23 mouse cellular contexts compared by ENCODE assay signal in genomic region chr19:55376331-55376730, GRCm38 (mm10).
DNase-seq lines count a peak whose midpoint lies in the region; ATAC-seq and TF ChIP-seq lines count a peak whose summit lies in the region.
"Had no signal": no experiment of that assay in that cellular context is flagged by ENCODE, and none has a peak within 500 bp of the region (broad histone marks: within the 10 kb centered on the region; RNA-seq: fewer than 3 reads in every experiment).

No protein-coding gene starts in this region.

- H3K4me1 ChIP-seq in forebrain, embryonic 13.5 days = peaks cover 35% of the 10 kb centered on the region
- H3K4me1 ChIP-seq in forebrain, embryonic 10.5 days = peaks cover 36% of the 10 kb centered on the region
- H3K4me1 ChIP-seq in neural tube, embryonic 13.5 days (replicated peaks) = peaks cover 33% of the 10 kb centered on the region
- peaks cover 10% of the 10 kb centered on the region for H3K4me1 ChIP-seq in forebrain, embryonic 16.5 days (replicated peaks; ENCODE audit: control insufficient read depth, insufficient read depth, low read length)
- H3K4me1 ChIP-seq in midbrain, embryonic 16.5 days (ENCODE audit: control insufficient read depth, insufficient read depth, low read length) = peaks cover 19% of the 10 kb centered on the region
- no peaks in the 10 kb centered on the region for H3K4me1 ChIP-seq in hindbrain, postnatal 0 days (ENCODE audit: insufficient read depth, low read length)

- DNase-seq in forebrain, embryonic 10.5 days (ENCODE audit: extremely low spot score, low spot score) = no peak
- DNase-seq in neural tube, embryonic 10.5 days (ENCODE audit: extremely low spot score, low spot score) = no peak
- DNase-seq in hindbrain, postnatal 0 days (ENCODE audit: low spot score) = no peak
- no peak for DNase-seq in thymus, postnatal 10 days (ENCODE audit: low spot score in 2 of 2)
- DNase-seq: cerebellum, adult 18-20 months; cerebellum, postnatal 25 days; gastrocnemius, postnatal 10 days; heart, adult 11 months; kidney, postnatal 25 days; right cerebral cortex, postnatal 4 days; thymus, postnatal 4 days had no signal

- 25% methylated on average over 6 of the region's 6 CpGs for WGBS in forebrain, embryonic 13.5 days
- 72% methylated on average over 6 of the region's 6 CpGs for WGBS in forebrain, embryonic 10.5 days
- 40% methylated on average over 6 of the region's 6 CpGs for WGBS in neural tube, embryonic 13.5 days
- 13% methylated on average over 6 of the region's 6 CpGs for WGBS in forebrain, embryonic 16.5 days
- WGBS in midbrain, embryonic 16.5 days = 38% methylated on average over 6 of the region's 6 CpGs
- 52% methylated on average over 6 of the region's 6 CpGs for WGBS in hindbrain, postnatal 0 days

- H3K9me3 ChIP-seq in forebrain, embryonic 13.5 days (replicated peaks) = no peaks in the 10 kb centered on the region
- no peaks in the 10 kb centered on the region for H3K9me3 ChIP-seq in forebrain, embryonic 10.5 days
- H3K9me3 ChIP-seq in neural tube, embryonic 13.5 days = no peaks in the 10 kb centered on the region
- H3K9me3 ChIP-seq in forebrain, embryonic 16.5 days (ENCODE audit: control insufficient read depth, low read length) = no peaks in the 10 kb centered on the region
- H3K9me3 ChIP-seq in midbrain, embryonic 16.5 days (replicated peaks; ENCODE audit: control insufficient read depth, low read length, poor library complexity, severe bottlenecking) = no peaks in the 10 kb centered on the region
- H3K9me3 ChIP-seq in hindbrain, postnatal 0 days (ENCODE audit: low read length) = no peaks in the 10 kb centered on the region
- H3K9me3 ChIP-seq: hindbrain, embryonic 10.5 days; limb, embryonic 13.5 days; liver, embryonic 15.5 days had no signal

- H3K27me3 ChIP-seq in forebrain, embryonic 13.5 days = peaks cover 39% of the 10 kb centered on the region
- H3K27me3 ChIP-seq in forebrain, embryonic 10.5 days (ENCODE audit: poor library complexity, severe bottlenecking) = peaks cover 17% of the 10 kb centered on the region
- no peaks in the 10 kb centered on the region for H3K27me3 ChIP-seq in neural tube, embryonic 13.5 days
- peaks cover 13% of the 10 kb centered on the region for H3K27me3 ChIP-seq in forebrain, embryonic 16.5 days (replicated peaks; ENCODE audit: control insufficient read depth, insufficient read depth, low read length)
- no peaks in the 10 kb centered on the region for H3K27me3 ChIP-seq in midbrain, embryonic 16.5 days (ENCODE audit: control insufficient read depth, insufficient read depth, low read depth, low read length)
- H3K27me3 ChIP-seq in hindbrain, postnatal 0 days (ENCODE audit: insufficient read depth, low read length) = no peaks in the 10 kb centered on the region
- H3K27me3 ChIP-seq: limb, embryonic 13.5 days; liver, embryonic 15.5 days; Patski had no signal

- no peak overlapping the region for H3K4me2 ChIP-seq in forebrain, embryonic 13.5 days
- H3K4me2 ChIP-seq in neural tube, embryonic 13.5 days = no peak overlapping the region
- no peak overlapping the region for H3K4me2 ChIP-seq in forebrain, embryonic 16.5 days (ENCODE audit: low read length)
- H3K4me2 ChIP-seq in midbrain, embryonic 16.5 days (ENCODE audit: low read length) = no peak overlapping the region
- no peak overlapping the region for H3K4me2 ChIP-seq in hindbrain, postnatal 0 days (ENCODE audit: low read depth, low read length)
- H3K4me2 ChIP-seq: heart, embryonic 11.5 days; limb, embryonic 13.5 days; liver, embryonic 15.5 days had no signal

- peak; percentile 77 for ATAC-seq in forebrain, embryonic 13.5 days
- peak; percentile 43; the same call in 1 of the 2 replicates for ATAC-seq in neural tube, embryonic 13.5 days (ENCODE audit: low read depth)
- peak; percentile 83 for ATAC-seq in forebrain, embryonic 16.5 days
- ATAC-seq in midbrain, embryonic 16.5 days = no peak
- ATAC-seq in hindbrain, postnatal 0 days = no peak
- ATAC-seq: intestine, postnatal 0 days; Patski had no signal

- H3K27ac ChIP-seq in forebrain, embryonic 13.5 days = no peak overlapping the region
- H3K27ac ChIP-seq in forebrain, embryonic 10.5 days = no peak overlapping the region
- H3K27ac ChIP-seq in neural tube, embryonic 13.5 days (replicated peaks) = no peak overlapping the region
- no peak overlapping the region for H3K27ac ChIP-seq in forebrain, embryonic 16.5 days (ENCODE audit: low read length)
- peak overlapping the region; percentile 69; the same call in 1 of the 2 replicates for H3K27ac ChIP-seq in midbrain, embryonic 16.5 days (ENCODE audit: low read length)
- H3K27ac ChIP-seq in hindbrain, postnatal 0 days = no peak overlapping the region
- H3K27ac ChIP-seq: hindbrain, embryonic 10.5 days; layer of hippocampus, adult 2 months; limb, embryonic 13.5 days; liver, embryonic 15.5 days; macrophage had no signal

- no peak for TF ChIP-seq CTCF in hindbrain, postnatal 0 days (IDR thresholded peaks at IDR 0.05; ENCODE audit: low read depth)

- no peak overlapping the region for H3K4me3 ChIP-seq in forebrain, embryonic 13.5 days
- no peak overlapping the region for H3K4me3 ChIP-seq in forebrain, embryonic 10.5 days
- no peak overlapping the region for H3K4me3 ChIP-seq in neural tube, embryonic 13.5 days
- no peak overlapping the region for H3K4me3 ChIP-seq in forebrain, embryonic 16.5 days (replicated peaks; ENCODE audit: low read length)
- no peak overlapping the region for H3K4me3 ChIP-seq in midbrain, embryonic 16.5 days (ENCODE audit: low read depth, low read length)
- H3K4me3 ChIP-seq in hindbrain, postnatal 0 days (ENCODE audit: low read length) = no peak overlapping the region
- H3K4me3 ChIP-seq: hindbrain, embryonic 10.5 days; layer of hippocampus, adult 2 months; limb, embryonic 13.5 days; liver, embryonic 15.5 days had no signal

- no peaks in the 10 kb centered on the region for H3K36me3 ChIP-seq in forebrain, embryonic 13.5 days (ENCODE audit: poor library complexity, severe bottlenecking)
- H3K36me3 ChIP-seq in forebrain, embryonic 10.5 days (replicated peaks) = no peaks in the 10 kb centered on the region
- no peaks in the 10 kb centered on the region for H3K36me3 ChIP-seq in neural tube, embryonic 13.5 days
- no peaks in the 10 kb centered on the region for H3K36me3 ChIP-seq in forebrain, embryonic 16.5 days (ENCODE audit: control insufficient read depth, insufficient read depth)
- no peaks in the 10 kb centered on the region for H3K36me3 ChIP-seq in midbrain, embryonic 16.5 days (ENCODE audit: control insufficient read depth, insufficient read depth, low read length)
- H3K36me3 ChIP-seq in hindbrain, postnatal 0 days (ENCODE audit: insufficient read depth, low read length) = no peaks in the 10 kb centered on the region
- H3K36me3 ChIP-seq: hindbrain, embryonic 10.5 days; limb, embryonic 13.5 days; liver, embryonic 15.5 days had no signal

- H3K9ac ChIP-seq in forebrain, embryonic 13.5 days = no peak overlapping the region
- H3K9ac ChIP-seq in neural tube, embryonic 13.5 days = no peak overlapping the region
- H3K9ac ChIP-seq in forebrain, embryonic 16.5 days (replicated peaks; ENCODE audit: low read depth, low read length) = no peak overlapping the region
- H3K9ac ChIP-seq in midbrain, embryonic 16.5 days (ENCODE audit: low read depth, low read length) = no peak overlapping the region
- H3K9ac ChIP-seq in hindbrain, postnatal 0 days (replicated peaks; ENCODE audit: low read length) = no peak overlapping the region
- H3K9ac ChIP-seq: limb, embryonic 13.5 days; liver, embryonic 15.5 days had no signal

Comparison
In these comparisons a context has a peak if more than half of its experiments do, and no peak if none do; other contexts are left out.
1. ATAC-seq: peak in forebrain, embryonic 13.5 days (single experiment), neural tube, embryonic 13.5 days (single experiment) and forebrain, embryonic 16.5 days (single experiment); none in midbrain, embryonic 16.5 days (single experiment) and hindbrain, postnatal 0 days (single experiment).